Mouse (Mus musculus) brain, embryonic 14.5 days (tissue): Measurements from ENCODE around the gene 4930523C07Rik.

Experiments used
- CTCF ChIP-seq: fragments of 200-500 bp; IDR thresholded peaks from 2 replicates; pipeline ENCODE4 v1.5.1; 2012; ENCODE audit warnings: inconsistent platforms, mild to moderate bottlenecking, moderate library complexity, borderline replicate concordance; ENCODE audit not compliant: insufficient read depth, insufficient read length; ENCODE audit errors: extremely low read depth
- POLR2A ChIP-seq: fragments of 200-500 bp; IDR thresholded peaks from 2 replicates; pipeline ENCODE4 v1.6.1; 2012; ENCODE audit warnings: mild to moderate bottlenecking, inconsistent platforms, borderline replicate concordance; ENCODE audit not compliant: poor library complexity, insufficient read depth, insufficient read length, severe bottlenecking; ENCODE audit errors: extremely low read depth

- TF ChIP-seq CTCF (no peak), POLR2A (no peak)
Measured at GRCm38 (mm10) chr1:160053510-160054305, 9.5 kb downstream of the 4930523C07Rik start.
